Mouse (Mus musculus): ENCODE measurements at regions not wholly inside any gene's neighbourhood (a gene's known extent, or its start where the extent isn't known, plus 50 kb on each side); places are given as distances from the start of the nearest gene placed in this dataset.

- Histone ChIP-seq H3K27ac (ENCODE audit: low read depth, low read length) (no peak overlapping the region), H3K9me3 (replicated peaks; ENCODE audit: control insufficient read depth, low read length) (no peaks in the 10 kb centered on the region), H3K4me1 (ENCODE audit: control insufficient read depth, insufficient read depth, low read length) (no peaks in the 10 kb centered on the region), H3K4me3 (ENCODE audit: low read depth, low read length) (no peak overlapping the region), H3K36me3 (ENCODE audit: control insufficient read depth, insufficient read depth, low read length) (no peaks in the 10 kb centered on the region), H3K4me2 (ENCODE audit: low read length) (no peak overlapping the region), H3K27me3 (replicated peaks; ENCODE audit: control insufficient read depth, insufficient read depth, low read length) (no peaks in the 10 kb centered on the region), H3K9ac (ENCODE audit: low read length) (no peak overlapping the region)
- DNase-seq (ENCODE audit: low spot score) (peak; percentile 94), ATAC-seq (peak; percentile 97)
- WGBS = 17% methylated on average over 11 of the region's 11 CpGs
Measured at GRCm38 (mm10) chr14:62042305-62043116, 249.9 kb upstream of the Rnaseh2b start.

DNA sequence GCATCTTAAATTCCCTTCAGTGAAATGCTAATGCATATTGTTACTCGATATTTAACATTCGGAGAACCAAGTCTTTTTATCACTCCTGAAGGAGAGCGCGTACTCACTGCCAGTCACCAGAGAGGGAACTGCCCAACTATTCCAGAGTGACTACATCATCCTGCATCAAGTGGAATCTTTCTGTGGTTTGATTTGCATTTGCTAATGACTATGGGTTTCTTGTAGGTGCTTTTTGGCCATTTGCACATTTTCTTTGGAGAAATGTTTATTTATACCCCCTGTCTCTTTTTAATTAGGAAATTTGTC, 249.3 kb upstream of the Rnaseh2b start:
- no peaks in the 10 kb centered on the region for H3K4me1 ChIP-seq (ENCODE audit: control insufficient read depth, insufficient read depth, low read length)
- no peak overlapping the region for H3K4me2 ChIP-seq (ENCODE audit: low read length)
- peak; percentile 93 for ATAC-seq
- H3K36me3 ChIP-seq (ENCODE audit: control insufficient read depth, insufficient read depth, low read length) = no peaks in the 10 kb centered on the region
- H3K27me3 ChIP-seq (replicated peaks; ENCODE audit: control insufficient read depth, insufficient read depth, low read length) = no peaks in the 10 kb centered on the region
- no peaks in the 10 kb centered on the region for H3K9me3 ChIP-seq (replicated peaks; ENCODE audit: control insufficient read depth, low read length)
- 10% methylated on average over 4 of the region's 4 CpGs for WGBS
- H3K27ac ChIP-seq (ENCODE audit: low read depth, low read length) = no peak overlapping the region
- no peak for DNase-seq (ENCODE audit: low spot score)
- no peak overlapping the region for H3K4me3 ChIP-seq (ENCODE audit: low read depth, low read length)
- no peak overlapping the region for H3K9ac ChIP-seq (ENCODE audit: low read length)

GRCm38 (mm10) chr14:62050941-62051340, 241.4 kb upstream of the Rnaseh2b start:
- 89% methylated on average over 6 of the region's 6 CpGs for WGBS
- Histone ChIP-seq H3K36me3 (ENCODE audit: control insufficient read depth, insufficient read depth, low read length) (no peaks in the 10 kb centered on the region), H3K27me3 (replicated peaks; ENCODE audit: control insufficient read depth, insufficient read depth, low read length) (no peaks in the 10 kb centered on the region), H3K27ac (ENCODE audit: low read depth, low read length) (no peak overlapping the region), H3K9me3 (replicated peaks; ENCODE audit: control insufficient read depth, low read length) (no peaks in the 10 kb centered on the region), H3K9ac (ENCODE audit: low read length) (no peak overlapping the region), H3K4me2 (ENCODE audit: low read length) (no peak overlapping the region), H3K4me1 (ENCODE audit: control insufficient read depth, insufficient read depth, low read length) (no peaks in the 10 kb centered on the region), H3K4me3 (ENCODE audit: low read depth, low read length) (no peak overlapping the region)
- ATAC-seq (no peak), DNase-seq (ENCODE audit: low spot score) (no peak)

DNA sequence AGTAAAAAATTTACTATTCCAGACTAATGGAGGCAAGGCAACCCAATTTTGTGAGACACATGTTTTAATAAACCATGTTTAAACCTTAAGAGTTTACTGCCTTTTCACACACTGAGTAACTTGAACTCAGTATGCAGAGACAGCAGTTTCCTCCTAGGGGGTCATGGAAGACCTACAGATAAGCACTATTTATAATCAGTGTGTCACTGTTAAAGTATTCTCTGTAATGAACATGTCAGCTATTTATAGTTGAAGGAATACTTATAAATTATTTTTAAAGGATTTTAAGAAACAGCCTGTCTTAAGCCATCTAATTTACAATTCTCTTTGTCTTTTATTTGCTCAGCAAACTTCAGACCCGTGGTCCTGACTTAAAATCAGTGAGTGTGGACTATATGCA, 240.5 kb upstream of the Rnaseh2b start:
- Histone ChIP-seq H3K4me1 (ENCODE audit: control insufficient read depth, insufficient read depth, low read length) (no peaks in the 10 kb centered on the region), H3K4me3 (ENCODE audit: low read depth, low read length) (no peak overlapping the region), H3K36me3 (ENCODE audit: control insufficient read depth, insufficient read depth, low read length) (no peaks in the 10 kb centered on the region), H3K27me3 (replicated peaks; ENCODE audit: control insufficient read depth, insufficient read depth, low read length) (no peaks in the 10 kb centered on the region), H3K27ac (ENCODE audit: low read depth, low read length) (no peak overlapping the region), H3K9ac (ENCODE audit: low read length) (no peak overlapping the region), H3K4me2 (ENCODE audit: low read length) (no peak overlapping the region), H3K9me3 (replicated peaks; ENCODE audit: control insufficient read depth, low read length) (no peaks in the 10 kb centered on the region)
- 70% methylated on average over 1 of the region's 1 CpGs for WGBS
- ATAC-seq = no peak
- DNase-seq (ENCODE audit: low spot score) = no peak

DNA sequence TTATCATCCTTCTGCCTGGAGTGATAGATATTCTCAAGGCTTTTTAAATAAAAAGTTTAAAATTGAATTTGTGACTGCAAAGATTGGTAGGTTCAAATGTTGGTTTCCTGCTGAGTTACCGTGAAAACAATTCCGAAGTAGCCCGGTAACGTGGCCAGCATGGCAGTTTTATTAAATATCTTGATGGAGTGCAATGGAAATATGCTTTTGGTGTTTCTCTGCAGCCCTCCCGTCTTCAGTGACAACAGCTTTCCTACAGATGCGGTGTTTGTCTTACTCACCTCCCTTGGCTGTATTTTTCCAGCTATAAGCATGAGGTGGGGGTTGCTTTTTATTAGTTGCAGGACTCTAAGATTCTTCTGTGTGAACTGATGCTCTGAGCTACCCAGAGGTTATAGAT, 239.4 kb upstream of the Rnaseh2b start:
- no peaks in the 10 kb centered on the region for H3K4me1 ChIP-seq (ENCODE audit: control insufficient read depth, insufficient read depth, low read length)
- WGBS = 89% methylated on average over 6 of the region's 6 CpGs
- H3K4me2 ChIP-seq (ENCODE audit: low read length) = no peak overlapping the region
- H3K27me3 ChIP-seq (replicated peaks; ENCODE audit: control insufficient read depth, insufficient read depth, low read length) = no peaks in the 10 kb centered on the region
- DNase-seq (ENCODE audit: low spot score) (no peak), ATAC-seq (no peak)
- H3K27ac ChIP-seq (ENCODE audit: low read depth, low read length) = no peak overlapping the region
- no peak overlapping the region for H3K4me3 ChIP-seq (ENCODE audit: low read depth, low read length)
- no peaks in the 10 kb centered on the region for H3K36me3 ChIP-seq (ENCODE audit: control insufficient read depth, insufficient read depth, low read length)
- no peaks in the 10 kb centered on the region for H3K9me3 ChIP-seq (replicated peaks; ENCODE audit: control insufficient read depth, low read length)
- no peak overlapping the region for H3K9ac ChIP-seq (ENCODE audit: low read length)

DNA sequence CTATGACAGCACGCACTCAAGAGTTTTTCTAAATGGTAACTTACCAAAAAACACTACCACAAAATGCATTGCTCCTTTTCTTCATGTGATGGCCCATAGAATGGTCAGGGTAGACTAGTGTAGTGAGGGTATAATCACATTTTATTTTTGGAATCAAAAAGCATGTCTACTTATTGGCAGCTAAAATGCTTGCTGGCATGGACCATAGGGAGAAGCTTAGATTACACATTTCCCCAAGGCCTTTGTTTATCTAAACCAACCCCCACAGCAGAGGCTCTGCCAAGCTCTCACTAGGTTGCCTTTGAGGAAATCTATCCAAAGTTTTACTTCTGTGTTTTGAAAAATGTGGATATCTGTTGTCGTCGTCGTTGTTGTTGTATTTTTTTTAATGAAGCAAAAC, 235.3 kb upstream of the Rnaseh2b start:
- WGBS = 90% methylated on average over 4 of the region's 4 CpGs

DNA sequence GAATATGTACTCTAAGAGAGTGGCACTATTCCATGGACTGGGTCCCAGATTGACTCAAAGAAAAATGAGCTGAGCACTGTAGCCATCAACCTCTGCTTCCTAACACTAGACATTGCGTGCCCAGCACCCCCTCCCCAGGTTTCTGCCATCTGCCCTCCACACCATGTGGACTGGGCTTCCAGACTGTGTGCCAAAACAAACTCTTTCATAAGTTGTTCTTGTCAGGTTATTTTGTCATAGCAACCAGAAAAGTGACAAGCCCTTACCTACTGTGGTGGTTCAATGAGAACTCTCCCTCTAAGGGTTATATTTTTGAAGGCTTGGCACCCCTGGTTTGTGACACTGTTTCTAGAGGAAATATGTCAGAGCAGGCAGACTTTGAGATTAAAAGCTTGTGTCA, 234.3 kb upstream of the Rnaseh2b start:
- Histone ChIP-seq H3K4me3 (ENCODE audit: low read depth, low read length) (no peak overlapping the region), H3K27ac (ENCODE audit: low read depth, low read length) (no peak overlapping the region), H3K4me2 (ENCODE audit: low read length) (no peak overlapping the region), H3K36me3 (ENCODE audit: control insufficient read depth, insufficient read depth, low read length) (no peaks in the 10 kb centered on the region), H3K9me3 (replicated peaks; ENCODE audit: control insufficient read depth, low read length) (no peaks in the 10 kb centered on the region), H3K9ac (ENCODE audit: low read length) (no peak overlapping the region), H3K4me1 (ENCODE audit: control insufficient read depth, insufficient read depth, low read length) (no peaks in the 10 kb centered on the region), H3K27me3 (replicated peaks; ENCODE audit: control insufficient read depth, insufficient read depth, low read length) (no peaks in the 10 kb centered on the region)
- 95% methylated on average over 1 of the region's 1 CpGs for WGBS
- DNase-seq (ENCODE audit: low spot score) (no peak), ATAC-seq (no peak)

More for the DNA sequence above, 235.3 kb upstream of the Rnaseh2b start:
- no peaks in the 10 kb centered on the region for H3K4me1 ChIP-seq (ENCODE audit: control insufficient read depth, insufficient read depth, low read length)
- DNase-seq (ENCODE audit: low spot score) = no peak
- H3K9me3 ChIP-seq (replicated peaks; ENCODE audit: control insufficient read depth, low read length) = no peaks in the 10 kb centered on the region
- H3K27ac ChIP-seq (ENCODE audit: low read depth, low read length) = no peak overlapping the region
- no peak overlapping the region for H3K9ac ChIP-seq (ENCODE audit: low read length)
- ATAC-seq = no peak
- no peak overlapping the region for H3K4me2 ChIP-seq (ENCODE audit: low read length)
- no peak overlapping the region for H3K4me3 ChIP-seq (ENCODE audit: low read depth, low read length)
- H3K36me3 ChIP-seq (ENCODE audit: control insufficient read depth, insufficient read depth, low read length) = no peaks in the 10 kb centered on the region
- H3K27me3 ChIP-seq (replicated peaks; ENCODE audit: control insufficient read depth, insufficient read depth, low read length) = no peaks in the 10 kb centered on the region

- H3K27me3 ChIP-seq (replicated peaks; ENCODE audit: control insufficient read depth, insufficient read depth, low read length) = no peaks in the 10 kb centered on the region
- ATAC-seq (no peak), DNase-seq (ENCODE audit: low spot score) (no peak)
- no peak overlapping the region for H3K27ac ChIP-seq (ENCODE audit: low read depth, low read length)
- H3K9me3 ChIP-seq (replicated peaks; ENCODE audit: control insufficient read depth, low read length) = no peaks in the 10 kb centered on the region
- H3K4me1 ChIP-seq (ENCODE audit: control insufficient read depth, insufficient read depth, low read length) = no peaks in the 10 kb centered on the region
- H3K9ac ChIP-seq (ENCODE audit: low read length) = no peak overlapping the region
- WGBS = 87% methylated on average over 6 of the region's 6 CpGs
- no peak overlapping the region for H3K4me2 ChIP-seq (ENCODE audit: low read length)
- no peak overlapping the region for H3K4me3 ChIP-seq (ENCODE audit: low read depth, low read length)
- no peaks in the 10 kb centered on the region for H3K36me3 ChIP-seq (ENCODE audit: control insufficient read depth, insufficient read depth, low read length)
Measured at GRCm38 (mm10) chr14:62071140-62071539, 221.2 kb upstream of the Rnaseh2b start.

- 81% methylated on average over 2 of the region's 2 CpGs for WGBS
- Histone ChIP-seq H3K27ac (ENCODE audit: low read depth, low read length) (no peak overlapping the region), H3K36me3 (ENCODE audit: control insufficient read depth, insufficient read depth, low read length) (no peaks in the 10 kb centered on the region), H3K4me3 (ENCODE audit: low read depth, low read length) (no peak overlapping the region), H3K27me3 (replicated peaks; ENCODE audit: control insufficient read depth, insufficient read depth, low read length) (no peaks in the 10 kb centered on the region), H3K4me2 (ENCODE audit: low read length) (no peak overlapping the region), H3K9me3 (replicated peaks; ENCODE audit: control insufficient read depth, low read length) (no peaks in the 10 kb centered on the region), H3K4me1 (ENCODE audit: control insufficient read depth, insufficient read depth, low read length) (no peaks in the 10 kb centered on the region), H3K9ac (ENCODE audit: low read length) (no peak overlapping the region)
- no peak for ATAC-seq
- DNase-seq (ENCODE audit: low spot score) = no peak
Measured at GRCm38 (mm10) chr14:62084047-62084446, 208.3 kb upstream of the Rnaseh2b start.
